Comparison of ENCODE assay signal across 8 mouse cellular contexts in genomic region chr6:99833323-99833722, GRCm38 (mm10).
DNase-seq lines count a peak whose midpoint lies in the region; ATAC-seq and TF ChIP-seq lines count a peak whose summit lies in the region.

No protein-coding gene starts in this region.

- H3K36me3 ChIP-seq in midbrain, embryonic 13.5 days: no peaks in the 10 kb centered on the region
- H3K36me3 ChIP-seq in midbrain, embryonic 10.5 days: no peaks in the 10 kb centered on the region
- no peaks in the 10 kb centered on the region for H3K36me3 ChIP-seq in heart, embryonic 14.5 days (ENCODE audit: control insufficient read depth, insufficient read depth, low read length)
- no peaks in the 10 kb centered on the region for H3K36me3 ChIP-seq in lung, embryonic 14.5 days (ENCODE audit: insufficient read depth)

- peak; percentile 2 for DNase-seq in cerebellum, adult 9-10 months
- no peak for DNase-seq in cerebellum, postnatal 25 days
- no peak for DNase-seq in midbrain, embryonic 10.5 days (ENCODE audit: low spot score)
- DNase-seq in lung, embryonic 14.5 days: peak; percentile 98
- DNase-seq in spleen, adult 12 weeks (ENCODE audit: low spot score): no peak
- DNase-seq in layer of hippocampus, postnatal 36 days: no peak

- peaks cover 7% of the 10 kb centered on the region; the same call in 1 of the 2 replicates for H3K4me1 ChIP-seq in midbrain, embryonic 13.5 days (replicated peaks)
- 0 out of 2 replicates have a peak, but pooled peaks cover 4% of the 10 kb centered on the region for H3K4me1 ChIP-seq in midbrain, embryonic 10.5 days
- peaks cover 0 to 5% of the 10 kb centered on the region in 2 experiments; a peak in 2 of 4 replicates for H3K4me1 ChIP-seq in heart, embryonic 14.5 days (ENCODE audit: control insufficient read depth in 2 of 2, insufficient read depth in 2 of 2, low read length in 2 of 2)
- peaks cover 7% of the 10 kb centered on the region; the same call in 1 of the 2 replicates for H3K4me1 ChIP-seq in lung, embryonic 14.5 days (ENCODE audit: insufficient read depth)

- H3K4me2 ChIP-seq in midbrain, embryonic 13.5 days (replicated peaks): no peak overlapping the region
- H3K4me2 ChIP-seq in heart, embryonic 14.5 days (ENCODE audit: low read length): no peak overlapping the region
- no peak overlapping the region for H3K4me2 ChIP-seq in lung, embryonic 14.5 days

- no peak overlapping the region for H3K27ac ChIP-seq in midbrain, embryonic 13.5 days
- no peak overlapping the region for H3K27ac ChIP-seq in midbrain, embryonic 10.5 days (replicated peaks)
- no peak overlapping the region for H3K27ac ChIP-seq in heart, embryonic 14.5 days (replicated peaks in 1 of 2; ENCODE audit: control insufficient read depth in 1 of 2, insufficient read depth in 1 of 2, low read depth in 2 of 2, low read length in 2 of 2)
- no peak overlapping the region; the same call in 1 of the 2 replicates for H3K27ac ChIP-seq in lung, embryonic 14.5 days (ENCODE audit: low read depth)

- no peaks in the 10 kb centered on the region for H3K9me3 ChIP-seq in midbrain, embryonic 13.5 days
- no peaks in the 10 kb centered on the region for H3K9me3 ChIP-seq in midbrain, embryonic 10.5 days (replicated peaks)
- H3K9me3 ChIP-seq in heart, embryonic 14.5 days (ENCODE audit: control insufficient read depth, low read length): no peaks in the 10 kb centered on the region
- no peaks in the 10 kb centered on the region for H3K9me3 ChIP-seq in lung, embryonic 14.5 days (ENCODE audit: low read depth, low read length)

- H3K9ac ChIP-seq in midbrain, embryonic 13.5 days (replicated peaks): no peak overlapping the region
- no peak overlapping the region for H3K9ac ChIP-seq in heart, embryonic 14.5 days (ENCODE audit: low read length)
- H3K9ac ChIP-seq in lung, embryonic 14.5 days: no peak overlapping the region

- no peak for TF ChIP-seq CTCF in lung, embryonic 14.5 days (IDR thresholded peaks at IDR 0.05; ENCODE audit: low read depth)

- peak; percentile 70 for ATAC-seq in midbrain, embryonic 13.5 days
- ATAC-seq in heart, embryonic 14.5 days (ENCODE audit: insufficient number of reproducible peaks, insufficient read depth, low FRiP score, low read depth): peak; percentile 87
- peak; percentile 99 for ATAC-seq in lung, embryonic 14.5 days (ENCODE audit: insufficient read depth)

- no peaks in the 10 kb centered on the region for H3K27me3 ChIP-seq in midbrain, embryonic 13.5 days
- H3K27me3 ChIP-seq in midbrain, embryonic 10.5 days (ENCODE audit: low read depth, poor library complexity, severe bottlenecking): no peaks in the 10 kb centered on the region
- H3K27me3 ChIP-seq in heart, embryonic 14.5 days (ENCODE audit: control insufficient read depth, insufficient read depth, low read length): no peaks in the 10 kb centered on the region
- H3K27me3 ChIP-seq in lung, embryonic 14.5 days (ENCODE audit: insufficient read depth, low read length): no peaks in the 10 kb centered on the region

- no peak overlapping the region for H3K4me3 ChIP-seq in midbrain, embryonic 13.5 days (replicated peaks)
- no peak overlapping the region for H3K4me3 ChIP-seq in midbrain, embryonic 10.5 days
- no peak overlapping the region for H3K4me3 ChIP-seq in heart, embryonic 14.5 days (ENCODE audit: control insufficient read depth in 1 of 2, insufficient read depth in 1 of 2, low read depth in 1 of 2, low read length in 2 of 2)
- no peak overlapping the region for H3K4me3 ChIP-seq in lung, embryonic 14.5 days (ENCODE audit: low read depth, low read length)

- 58% methylated on average over 3 of the region's 3 CpGs for WGBS in midbrain, embryonic 13.5 days
- 60% methylated on average over 3 of the region's 3 CpGs for WGBS in midbrain, embryonic 10.5 days
- whole genome bisulfite sequencing in heart, embryonic 14.5 days: 5% methylated on average over 3 of the region's 3 CpGs
- 24% methylated on average over 3 of the region's 3 CpGs for WGBS in lung, embryonic 14.5 days

Comparison
In these comparisons a context has a peak if more than half of its experiments do, and no peak if none do; other contexts are left out.
1. DNase-seq: peak in cerebellum, adult 9-10 months (single experiment) and lung, embryonic 14.5 days (single experiment); none in cerebellum, postnatal 25 days (0 of 2), midbrain, embryonic 10.5 days (single experiment), spleen, adult 12 weeks (single experiment) and layer of hippocampus, postnatal 36 days (0 of 2).
2. Peak in every context shown above with its lines, with median percentiles within 50 percentile points of each other: ATAC-seq.